Mouse (Mus musculus) embryo, embryonic 10.5 days (tissue): ENCODE measurements at regions not wholly inside any gene's neighbourhood (a gene's known extent, or its start where the extent isn't known, plus 50 kb on each side); places are given as distances from the start of the nearest gene placed in this dataset.
"Not testable (repeated sequence)": the region's sequence is repeated elsewhere in the genome, so short reads cannot be mapped to it uniquely, and the experiment has no call there.

Source experiments
- DNase-seq: peaks from one replicate; pipeline ENCODE4 v3.0.0-alpha.2; 2015; ENCODE audit warnings: low spot score

- no peak for DNase-seq
These were observed 61.7 kb upstream of the Cpm start for GRCm38 (mm10) chr10:117567379-117568137.

GRCm38 (mm10) chr10:117566648-117567378, 62.5 kb upstream of the Cpm start:
- no peak for DNase-seq

GRCm38 (mm10) chr10:117566204-117566603, 63.1 kb upstream of the Cpm start:
- no peak for DNase-seq

- DNase-seq, result no peak
These were observed 63.7 kb upstream of the Cpm start for GRCm38 (mm10) chr10:117565529-117566086.

- DNase-seq, result no peak
These were observed 64.2 kb upstream of the Cpm start for GRCm38 (mm10) chr10:117565110-117565509.

GRCm38 (mm10) chr10:117564118-117565040, 64.9 kb upstream of the Cpm start:
- DNase-seq, result no peak

- no peak for DNase-seq
These were observed 65.7 kb upstream of the Cpm start for GRCm38 (mm10) chr10:117563429-117564117.

GRCm38 (mm10) chr10:117562850-117563248, 66.5 kb upstream of the Cpm start:
- DNase-seq, result not testable (repeated sequence)

GRCm38 (mm10) chr10:117561909-117562849, 67.1 kb upstream of the Cpm start:
- DNase-seq, result no peak

- no peak for DNase-seq
These were observed 68.0 kb upstream of the Cpm start for GRCm38 (mm10) chr10:117561279-117561820.

GRCm38 (mm10) chr10:117560396-117561278, 68.7 kb upstream of the Cpm start:
- no peak for DNase-seq

- DNase-seq, result no peak
These were observed 69.5 kb upstream of the Cpm start for GRCm38 (mm10) chr10:117559615-117560395.

- no peak for DNase-seq
These were observed 70.2 kb upstream of the Cpm start for GRCm38 (mm10) chr10:117558891-117559614.

- no peak for DNase-seq
These were observed 71.0 kb upstream of the Cpm start for GRCm38 (mm10) chr10:117558292-117558800.

- DNase-seq, result no peak
These were observed 71.6 kb upstream of the Cpm start for GRCm38 (mm10) chr10:117557666-117558065.

GRCm38 (mm10) chr10:117556851-117557542, 72.3 kb upstream of the Cpm start:
- DNase-seq, result no peak
